Mouse (Mus musculus): Measurements from ENCODE around the gene Tmem200c.
A peak's percentile ranks its signal among the peaks of the same experiment; 100 is the strongest.

Tmem200c gene

GRCm38 (mm10) chr17:68826323-68826722, at the start of gene Tmem200c:
Tmem200c (plus strand) TSS chr17:68826623.
- no peak for DNase-seq

- peak; percentile 33 to 56 for DNase-seq
Measured at GRCm38 (mm10) chr17:68793741-68794140, 32.7 kb upstream of the Tmem200c start.

DNA sequence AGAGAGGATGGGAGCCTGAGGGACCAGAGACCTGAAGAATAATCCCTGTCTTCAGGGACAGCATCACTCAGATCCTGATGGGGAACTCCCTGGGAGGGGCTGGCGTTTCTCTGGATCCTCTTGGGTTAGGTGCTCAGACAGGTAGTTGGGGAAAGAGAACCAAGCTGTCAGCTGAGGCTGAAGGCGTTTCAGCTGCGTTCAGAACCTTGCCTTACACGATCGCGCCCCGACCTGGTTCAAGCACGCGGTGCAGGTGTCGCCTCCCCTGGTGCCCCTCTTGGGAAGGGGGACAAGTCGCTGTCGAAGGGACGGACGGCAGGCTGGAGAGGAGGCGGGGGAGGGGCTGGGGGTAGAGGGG, 10.2 kb downstream of the Tmem200c start:
- DNase-seq, result peak in 1 of 2 experiments; percentile 75

- peak; percentile 84 to 85 for DNase-seq
Measured at GRCm38 (mm10) chr17:68837013-68837858, 10.8 kb downstream of the Tmem200c start.

DNA sequence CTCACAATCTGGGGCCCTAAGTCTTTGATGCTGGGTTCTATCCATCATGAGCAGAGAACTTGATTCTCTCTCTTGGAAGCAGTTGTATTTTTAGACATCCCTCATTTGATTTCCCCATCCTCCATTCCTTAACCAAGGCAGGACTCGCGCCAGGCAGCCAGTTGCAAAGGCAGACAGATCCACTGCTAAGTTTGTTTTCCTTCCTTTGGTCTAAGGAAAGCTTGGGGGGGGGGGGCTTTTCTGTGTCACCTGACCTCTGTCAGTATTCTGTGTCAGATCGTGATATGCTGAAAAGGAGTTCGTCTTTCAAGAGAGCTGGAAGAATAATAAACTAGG, 11.4 kb downstream of the Tmem200c start:
- peak in 1 of 2 experiments; percentile 61 for DNase-seq

DNA sequence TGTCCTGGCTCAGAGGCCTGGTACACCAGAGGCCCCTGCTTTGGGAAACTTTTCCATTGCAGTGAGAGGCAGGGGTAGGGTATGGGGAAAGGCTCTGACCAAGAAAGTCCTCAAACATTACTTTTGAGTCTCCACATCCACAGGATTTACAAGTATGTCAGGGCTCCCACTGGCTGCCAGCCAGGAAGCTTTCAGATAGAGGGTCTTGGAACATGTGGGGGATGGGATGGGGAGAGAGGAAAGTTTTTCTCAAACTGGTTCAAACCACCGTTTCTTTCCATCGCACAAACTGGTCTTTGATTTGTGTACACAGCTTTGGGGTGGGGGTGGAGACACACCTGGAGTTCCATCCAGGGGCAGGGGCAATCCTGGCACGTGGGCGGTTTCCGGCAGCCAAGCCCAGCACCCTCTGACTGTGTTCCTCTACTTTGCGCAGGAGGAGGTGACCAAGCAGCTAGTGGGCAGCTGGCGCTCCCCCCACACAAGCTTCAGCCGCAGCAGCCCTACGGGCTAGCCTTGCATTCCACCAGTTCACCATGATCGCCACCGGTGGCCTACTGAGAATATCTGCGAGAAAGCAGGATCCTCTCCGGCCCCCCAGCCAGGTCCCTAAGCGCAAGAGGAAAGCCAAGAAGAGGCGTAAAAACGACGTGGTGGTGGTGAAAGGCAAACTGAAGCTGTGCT, 13.6 kb downstream of the Tmem200c start:
- peak; percentile 41 to 47 for DNase-seq

DNA sequence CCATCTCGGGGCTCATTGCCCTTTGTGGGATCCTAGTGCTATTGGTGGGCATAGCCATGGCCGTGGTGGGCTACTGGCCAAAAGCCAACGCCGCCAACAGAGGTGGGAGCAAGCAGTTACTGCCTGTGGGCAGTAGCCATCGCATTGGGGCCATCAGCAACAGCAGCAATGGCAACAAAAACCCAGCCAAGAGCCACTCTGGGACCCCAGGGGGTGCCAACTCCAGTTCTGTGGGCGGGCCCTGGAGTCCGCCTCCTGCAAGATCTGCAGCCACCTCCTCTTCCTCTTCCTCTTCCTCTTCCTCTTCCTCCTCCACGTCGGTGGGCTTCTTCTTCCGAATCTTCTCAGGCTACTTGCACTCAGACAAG, 14.1 kb downstream of the Tmem200c start:
- peak; percentile 59 to 63 for DNase-seq

DNA sequence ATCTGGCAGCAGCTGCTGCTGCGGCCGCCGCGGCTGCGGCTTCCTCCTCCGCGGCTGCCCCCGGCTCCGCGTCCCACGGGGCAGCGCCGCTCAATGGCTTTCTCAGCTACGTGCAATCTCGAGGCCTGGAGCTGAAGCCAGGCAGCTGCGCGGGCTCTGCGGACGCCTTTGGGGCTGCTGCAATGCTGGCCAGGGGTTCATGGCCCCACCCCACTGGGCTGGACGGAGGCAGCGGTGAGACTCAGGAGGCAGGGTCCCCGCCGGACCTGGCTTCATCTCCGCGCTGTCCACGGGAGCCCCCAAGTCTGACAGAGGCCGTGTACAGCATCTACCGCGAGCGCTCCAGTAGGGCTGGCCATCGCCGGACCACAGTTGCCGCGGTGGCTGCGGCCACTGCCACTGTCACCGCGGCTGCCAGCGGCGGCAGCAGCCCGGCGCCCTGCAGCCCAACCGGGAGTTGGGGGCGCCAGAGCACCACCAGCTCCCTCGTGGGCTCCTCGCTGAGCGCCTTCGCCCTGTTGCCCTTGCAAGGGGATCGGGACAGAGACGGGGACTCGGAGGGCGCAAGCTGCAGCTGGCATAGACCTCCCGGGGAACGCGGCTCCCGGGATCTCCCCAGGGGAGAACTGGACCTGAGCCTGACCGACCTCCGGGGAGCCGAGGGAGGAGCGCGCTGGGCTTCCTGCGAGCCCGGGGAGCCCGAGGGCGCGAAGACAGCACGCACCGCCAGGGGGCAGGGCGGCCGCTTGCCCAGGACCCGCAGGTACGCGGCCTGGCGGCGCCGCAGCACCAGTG, 14.9 kb downstream of the Tmem200c start:
- DNase-seq, result peak; percentile 80 to 85

DNA sequence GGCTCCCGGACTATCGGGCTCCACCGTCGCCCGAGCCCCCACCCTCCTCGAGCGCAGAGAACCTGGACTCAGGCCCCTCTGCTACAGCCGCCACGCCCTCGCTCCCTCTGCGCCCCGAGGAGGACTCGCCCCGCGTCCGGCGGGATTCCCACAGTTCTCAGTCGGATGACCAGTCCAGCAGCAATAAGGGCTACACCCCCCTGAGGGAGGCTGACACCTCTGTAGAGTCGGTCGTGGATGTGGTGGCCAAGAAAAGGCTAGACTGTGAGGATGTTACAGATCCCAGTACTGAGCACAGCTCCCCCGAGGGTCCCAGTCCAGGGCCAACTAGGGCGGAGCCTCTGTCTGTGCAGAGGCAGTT, 15.4 kb downstream of the Tmem200c start:
- DNase-seq, result peak in 1 of 2 experiments; percentile 51

- DNase-seq, result peak; percentile 77 to 84
Measured at GRCm38 (mm10) chr17:68845931-68846330, 19.5 kb downstream of the Tmem200c start.

GRCm38 (mm10) chr17:68848739-68849138, 22.3 kb downstream of the Tmem200c start:
- no peak for DNase-seq

- no peak for DNase-seq
Measured at GRCm38 (mm10) chr17:68852171-68852966, 25.9 kb downstream of the Tmem200c start.

- DNase-seq, result no peak
Measured at GRCm38 (mm10) chr17:68864175-68864574, 37.8 kb downstream of the Tmem200c start.

DNA sequence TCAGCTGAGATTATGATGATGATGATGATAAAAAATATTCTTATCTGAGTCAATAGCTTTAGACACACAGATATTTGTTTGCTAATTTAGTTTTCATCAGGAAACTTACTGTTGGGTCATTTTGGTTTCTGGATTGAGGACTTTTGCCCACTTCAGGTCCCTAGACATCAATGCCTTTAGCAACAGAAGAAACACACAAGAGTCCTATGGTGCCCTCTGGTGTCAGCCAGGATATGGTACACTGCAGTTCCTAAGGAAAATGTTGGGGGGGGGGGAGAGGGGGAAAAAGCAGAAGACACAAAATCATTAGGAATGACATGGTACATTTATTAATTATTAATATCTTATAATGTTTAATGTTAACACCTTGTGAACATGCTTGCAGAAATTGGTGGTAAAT, 42.0 kb downstream of the Tmem200c start:
- DNase-seq, result peak; percentile 77 to 78

GRCm38 (mm10) chr17:68874021-68874420, 47.6 kb downstream of the Tmem200c start:
- DNase-seq, result peak; percentile 15 to 27

GRCm38 (mm10) chr17:68875251-68875650, 48.8 kb downstream of the Tmem200c start:
- DNase-seq, result peak in 1 of 2 experiments; percentile 42

DNA sequence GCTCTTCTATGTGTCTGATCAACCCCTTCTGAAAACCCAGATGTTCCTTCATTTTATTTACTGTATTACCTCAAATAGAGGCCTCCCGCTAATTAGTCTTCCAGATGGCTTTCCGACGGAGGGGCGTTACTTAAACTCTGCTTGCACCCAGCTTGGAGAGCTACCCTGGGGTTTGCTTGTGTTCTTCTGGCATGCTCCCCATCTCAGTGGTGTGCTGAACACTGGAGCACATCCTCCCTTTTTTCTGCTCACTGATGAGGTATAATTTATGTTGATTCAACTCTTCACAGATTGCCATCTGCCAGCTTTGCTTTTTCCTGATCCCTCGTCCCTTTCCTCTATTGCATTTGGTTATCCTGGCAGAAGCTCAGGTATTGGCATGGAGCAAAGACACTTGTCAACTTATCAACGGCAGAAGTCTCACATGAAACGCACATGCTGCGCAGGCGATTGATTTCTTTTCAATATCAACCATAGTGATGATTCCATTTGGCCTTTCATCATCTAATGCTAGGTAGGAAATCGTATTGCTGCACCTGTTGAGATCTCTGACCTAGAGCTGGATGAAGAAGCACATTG, 49.6 kb downstream of the Tmem200c start:
- peak; percentile 67 to 77 for DNase-seq

DNA sequence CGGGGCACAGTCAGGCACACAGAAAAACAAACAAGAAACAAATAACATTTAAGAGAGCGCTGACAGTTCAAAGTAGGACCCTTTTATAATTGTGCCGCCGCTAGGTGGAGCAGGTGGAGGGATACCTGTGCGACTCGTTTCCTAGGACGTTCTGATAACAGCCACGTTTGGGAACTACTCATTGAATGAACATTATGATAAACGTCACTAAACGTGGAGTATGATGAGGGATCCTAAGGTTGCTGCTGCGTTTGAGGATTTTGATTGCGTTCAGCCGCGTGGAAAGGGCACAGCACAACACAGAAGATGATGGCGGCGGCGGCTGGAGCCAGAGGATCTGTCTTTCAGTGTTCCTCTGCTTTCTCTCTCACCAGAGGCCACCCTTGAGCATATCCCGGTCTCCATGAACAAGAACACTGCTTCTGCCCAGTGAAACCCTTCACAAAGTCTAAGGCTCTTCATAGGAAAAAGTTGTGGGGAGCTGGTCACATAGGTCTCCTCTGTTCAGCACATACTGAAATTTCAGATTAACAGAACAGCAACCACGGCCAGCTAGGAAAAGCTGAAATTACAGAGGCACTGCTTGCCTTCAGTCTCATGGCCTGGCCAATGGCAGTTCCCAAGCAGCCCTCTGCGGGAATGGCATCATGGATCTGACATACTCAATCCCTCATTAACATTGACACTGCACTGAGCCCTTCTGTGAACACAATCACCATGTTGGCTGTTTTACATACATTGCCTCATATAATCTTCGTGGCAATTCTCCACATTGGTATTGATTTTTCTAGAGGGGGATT, 55.5 kb downstream of the Tmem200c start:
- peak; percentile 86 to 91 for DNase-seq

GRCm38 (mm10) chr17:68883474-68884083, 57.2 kb downstream of the Tmem200c start:
- peak in 1 of 2 experiments; percentile 40 for DNase-seq

- no peak for DNase-seq
Measured at GRCm38 (mm10) chr17:68890672-68891071, 64.2 kb downstream of the Tmem200c start.

All from cerebellum, postnatal 10 days (tissue).